Mouse (Mus musculus) heart, embryonic 11.5 days (tissue): ENCODE data around the gene Ppcdc. TPM values are rescaled to one million over a fixed set of nuclear protein-coding genes. Genes with fewer than 3 reads are reported as not detected.

Source experiments
- ATAC-seq: fragments of 200-750 bp; cut with Nextera tagmentation; replicated peaks from 2 replicates; pipeline ENCODE4 v1.8.0; 2017; ENCODE audit warnings: moderate library complexity; ENCODE audit not compliant: insufficient number of reproducible peaks, low FRiP score, low TSS enrichment
- H3K27ac ChIP-seq: fragments of 300-500 bp; sonication (generic); 2 replicates; pipeline ENCODE4 v1.5.1; 2014; ENCODE audit warnings: mild to moderate bottlenecking, low read depth, low read length
- H3K27me3 ChIP-seq: fragments of 300-500 bp; sonication (generic); 2 replicates; pipeline ENCODE4 v1.6.1; 2014; ENCODE audit warnings: mild to moderate bottlenecking, low read length, mixed read lengths; ENCODE audit not compliant: control insufficient read depth, insufficient read depth
- H3K36me3 ChIP-seq: fragments of 300-500 bp; sonication (generic); 2 replicates; pipeline ENCODE4 v1.6.1; 2014; ENCODE audit warnings: mild to moderate bottlenecking, low read length, moderate library complexity, mixed read lengths; ENCODE audit not compliant: control insufficient read depth, insufficient read depth
- H3K4me1 ChIP-seq: fragments of 300-500 bp; sonication (generic); 2 replicates; pipeline ENCODE4 v1.6.1; 2014; ENCODE audit warnings: low read length; ENCODE audit not compliant: control insufficient read depth, insufficient read depth
- H3K4me2 ChIP-seq: fragments of 300-500 bp; sonication (generic); 2 replicates; pipeline ENCODE4 v1.6.1; 2014; ENCODE audit warnings: mild to moderate bottlenecking, moderate library complexity
- H3K4me3 ChIP-seq: fragments of 300-500 bp; sonication (generic); 2 replicates; pipeline ENCODE4 v1.5.1; 2014; ENCODE audit warnings: low read depth, low read length
- H3K9ac ChIP-seq: fragments of 300-500 bp; sonication (generic); 2 replicates; pipeline ENCODE4 v1.6.1; 2014; ENCODE audit warnings: mild to moderate bottlenecking, low read depth, low read length, moderate library complexity
- H3K9me3 ChIP-seq: fragments of 300-500 bp; sonication (generic); replicated peaks from 2 replicates; pipeline ENCODE4 v1.6.1; 2016; ENCODE audit warnings: low read length; ENCODE audit not compliant: control insufficient read depth
- WGBS: fragments of 180-500 bp; shearing (Covaris S2); extraction: QIAGEN DNeasy Blood & Tissue Kit; methylation state at CpG from one replicate; pipeline ENCODE4 v1.1.7; 2014; ENCODE audit not compliant: insufficient replicate concordance; 5-methylcytosine and 5-hydroxymethylcytosine counted together
- polyA plus RNA-seq: library from polyadenylated mRNA; unstranded; fragments of >200 nt; fragmentation: Nextera tagmentation; extraction: Ambion mirVana; gene quantifications from 2 replicates; pipeline ENCODE4 v1.2.1, GENCODE M21; 2014

Ppcdc gene
- polyA plus RNA-seq, 1 experiment from 2014 or later = 18.7 TPM

- no peak overlapping the region for H3K27ac ChIP-seq
- no peak for ATAC-seq
- H3K4me3 ChIP-seq = no peak overlapping the region
- H3K36me3 ChIP-seq = no peaks in the 10 kb centered on the region
- H3K4me2 ChIP-seq = no peak overlapping the region
- H3K27me3 ChIP-seq = no peaks in the 10 kb centered on the region
- 91% methylated on average over 3 of the region's 3 CpGs for WGBS
- H3K9ac ChIP-seq = no peak overlapping the region
- H3K9me3 ChIP-seq = no peaks in the 10 kb centered on the region
- H3K4me1 ChIP-seq = no peaks in the 10 kb centered on the region
Measured at GRCm38 (mm10) chr9:57360999-57361398, 78.9 kb downstream of the Ppcdc start.

GRCm38 (mm10) chr9:57354377-57355183 lies 85.3 kb downstream of the Ppcdc start:
- Histone ChIP-seq H3K27me3 (no peaks in the 10 kb centered on the region), H3K27ac (no peak overlapping the region), H3K9me3 (no peaks in the 10 kb centered on the region), H3K9ac (no peak overlapping the region), H3K4me1 (no peaks in the 10 kb centered on the region), H3K4me2 (no peak overlapping the region), H3K4me3 (no peak overlapping the region), H3K36me3 (no peaks in the 10 kb centered on the region)
- WGBS = 64% methylated on average over 2 of the region's 2 CpGs
- no peak for ATAC-seq

- no peak overlapping the region for H3K9ac ChIP-seq
- no peaks in the 10 kb centered on the region for H3K4me1 ChIP-seq
- no peak overlapping the region for H3K4me2 ChIP-seq
- no peaks in the 10 kb centered on the region for H3K36me3 ChIP-seq
- H3K27ac ChIP-seq = no peak overlapping the region
- no peak for ATAC-seq
- H3K27me3 ChIP-seq = no peaks in the 10 kb centered on the region
- H3K4me3 ChIP-seq = no peak overlapping the region
- H3K9me3 ChIP-seq = no peaks in the 10 kb centered on the region
- 61% methylated on average over 2 of the region's 2 CpGs for WGBS
Measured at GRCm38 (mm10) chr9:57351277-57351676, 88.6 kb downstream of the Ppcdc start.

GRCm38 (mm10) chr9:57345902-57346301 lies 94.0 kb downstream of the Ppcdc start:
- Histone ChIP-seq H3K9ac (no peak overlapping the region), H3K4me3 (no peak overlapping the region), H3K9me3 (no peaks in the 10 kb centered on the region), H3K36me3 (no peaks in the 10 kb centered on the region), H3K4me2 (no peak overlapping the region), H3K27ac (no peak overlapping the region), H3K4me1 (no peaks in the 10 kb centered on the region), H3K27me3 (no peaks in the 10 kb centered on the region)
- 60% methylated on average over 1 of the region's 1 CpGs for WGBS
- ATAC-seq = no peak

DNA sequence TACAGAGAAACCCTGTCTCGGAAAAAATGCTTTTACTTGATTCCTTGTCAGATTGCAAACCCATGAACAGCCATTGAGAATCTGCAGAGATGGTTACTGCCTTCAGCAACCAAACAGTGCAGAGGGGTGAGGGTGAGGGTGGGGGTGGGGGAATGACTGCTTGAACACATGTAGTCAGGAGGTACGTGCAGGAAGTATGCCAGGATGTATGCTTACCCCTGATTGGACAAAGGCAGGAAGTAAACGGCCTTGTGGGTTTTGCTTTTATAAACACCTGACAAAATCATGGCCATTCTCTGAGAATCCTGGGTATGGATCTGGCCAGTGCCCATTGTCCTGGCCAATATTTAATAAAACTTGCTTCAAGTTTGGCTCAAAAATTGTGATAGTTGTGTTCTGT lies 96.2 kb downstream of the Ppcdc start:
- Histone ChIP-seq H3K4me3 (no peak overlapping the region), H3K27me3 (no peaks in the 10 kb centered on the region), H3K4me2 (no peak overlapping the region), H3K27ac (no peak overlapping the region), H3K9me3 (no peaks in the 10 kb centered on the region), H3K36me3 (no peaks in the 10 kb centered on the region), H3K4me1 (no peaks in the 10 kb centered on the region), H3K9ac (no peak overlapping the region)
- no peak for ATAC-seq
- 58% methylated on average over 3 of the region's 3 CpGs for WGBS

DNA sequence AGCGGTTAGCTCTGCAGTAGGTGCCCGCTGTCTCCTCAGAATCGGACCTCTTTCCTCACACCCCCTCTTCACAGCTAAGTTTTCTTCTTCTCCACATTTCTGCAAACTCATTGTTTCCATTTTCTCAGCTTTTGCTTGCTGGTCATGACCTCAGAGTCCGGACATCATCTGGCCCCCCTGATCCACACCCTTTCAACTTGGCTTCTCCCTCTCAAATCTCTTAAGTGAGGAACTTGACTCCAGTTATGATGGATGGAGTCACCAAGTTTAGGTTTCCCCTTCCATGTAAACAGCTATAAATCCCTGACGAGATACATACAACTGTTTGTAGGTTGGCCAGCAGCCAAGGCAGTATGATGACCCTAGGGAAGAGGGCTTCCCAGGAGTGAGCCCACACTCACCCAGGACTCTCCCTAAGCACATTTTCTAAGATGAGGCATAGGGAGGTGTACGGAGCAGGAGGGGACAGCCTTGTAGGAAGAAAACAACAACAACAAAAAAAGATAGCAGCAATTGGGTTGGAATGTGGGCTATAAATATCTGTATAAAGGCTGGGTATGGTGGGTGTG lies 96.9 kb downstream of the Ppcdc start:
- ATAC-seq = no peak
- WGBS = 76% methylated on average over 6 of the region's 6 CpGs
- H3K4me1 ChIP-seq = no peaks in the 10 kb centered on the region
- H3K4me2 ChIP-seq = no peak overlapping the region
- H3K36me3 ChIP-seq = no peaks in the 10 kb centered on the region
- no peak overlapping the region for H3K27ac ChIP-seq
- H3K27me3 ChIP-seq = no peaks in the 10 kb centered on the region
- no peak overlapping the region for H3K4me3 ChIP-seq
- no peak overlapping the region for H3K9ac ChIP-seq
- H3K9me3 ChIP-seq = no peaks in the 10 kb centered on the region

GRCm38 (mm10) chr9:57342186-57342585 lies 97.7 kb downstream of the Ppcdc start:
- Histone ChIP-seq H3K4me1 (no peaks in the 10 kb centered on the region), H3K9ac (no peak overlapping the region), H3K9me3 (no peaks in the 10 kb centered on the region), H3K27ac (no peak overlapping the region), H3K27me3 (no peaks in the 10 kb centered on the region), H3K4me3 (no peak overlapping the region), H3K36me3 (no peaks in the 10 kb centered on the region), H3K4me2 (no peak overlapping the region)
- ATAC-seq = no peak
- WGBS = 73% methylated on average over 3 of the region's 3 CpGs

DNA sequence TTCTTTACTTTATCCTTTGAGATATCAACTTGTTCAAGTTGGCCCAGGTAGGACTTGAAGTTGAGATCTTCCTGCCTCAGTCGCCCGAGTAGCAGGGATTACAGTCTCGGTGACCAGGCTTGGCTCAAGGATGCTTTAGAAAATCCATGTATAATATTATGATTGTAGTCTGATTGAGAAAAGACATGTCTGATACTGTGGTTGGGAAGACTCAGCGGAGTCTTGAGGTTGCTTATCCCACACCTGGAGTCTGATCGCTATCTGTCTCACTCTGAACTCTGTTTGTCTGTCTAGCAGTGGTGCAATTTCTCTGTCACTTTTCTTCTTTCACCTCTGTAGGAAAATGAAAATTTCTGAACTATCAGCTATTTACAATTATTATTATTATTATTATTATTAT lies 99.6 kb downstream of the Ppcdc start:
- Histone ChIP-seq H3K9ac (no peak overlapping the region), H3K27me3 (no peaks in the 10 kb centered on the region), H3K4me3 (no peak overlapping the region), H3K9me3 (0 out of 2 replicates have a peak, but pooled peaks cover 3% of the 10 kb centered on the region), H3K4me2 (no peak overlapping the region), H3K27ac (no peak overlapping the region), H3K36me3 (no peaks in the 10 kb centered on the region), H3K4me1 (no peaks in the 10 kb centered on the region)
- ATAC-seq = no peak
- 92% methylated on average over 5 of the region's 5 CpGs for WGBS
